Mouse (Mus musculus) myocyte (in vitro differentiated cells): ENCODE results near the gene Minar1.

Source experiments
- CEBPB ChIP-seq: IDR thresholded peaks from 2 replicates; pipeline ENCODE4 v1.6.1; 2011; ENCODE audit warnings: mild to moderate bottlenecking, moderate library complexity; ENCODE audit not compliant: poor library complexity, insufficient read depth, severe bottlenecking
- E2F4 ChIP-seq: IDR thresholded peaks from one replicate; pipeline ENCODE4 v1.6.1; 2011; ENCODE audit warnings: mild to moderate bottlenecking, control low read depth, moderate library complexity; ENCODE audit not compliant: insufficient read depth
- MAX ChIP-seq: IDR thresholded peaks from one replicate; pipeline ENCODE4 v1.6.1; 2011; ENCODE audit warnings: low read depth, mild to moderate bottlenecking, control low read depth
- POLR2A ChIP-seq: IDR thresholded peaks from one replicate; pipeline ENCODE4 v1.6.1; 2011; ENCODE audit warnings: low read depth, mild to moderate bottlenecking, control low read depth, moderate library complexity; ENCODE audit not compliant: insufficient read length
- SRF ChIP-seq: IDR thresholded peaks from one replicate; pipeline ENCODE4 v1.6.1; 2011; ENCODE audit warnings: low read depth; ENCODE audit not compliant: control insufficient read depth, insufficient read length
- TCF12 ChIP-seq: IDR thresholded peaks from one replicate; pipeline ENCODE4 v1.6.1; 2011; ENCODE audit warnings: mild to moderate bottlenecking, control low read depth; ENCODE audit not compliant: poor library complexity, insufficient read depth, severe bottlenecking
- TCF3 ChIP-seq: IDR thresholded peaks from one replicate; pipeline ENCODE4 v1.6.1; 2011; ENCODE audit warnings: low read depth, control low read depth; ENCODE audit not compliant: insufficient read length
- USF1 ChIP-seq: IDR thresholded peaks from one replicate; pipeline ENCODE4 v1.6.1; 2011; ENCODE audit warnings: low read depth, mild to moderate bottlenecking, control low read depth, moderate library complexity

DNA sequence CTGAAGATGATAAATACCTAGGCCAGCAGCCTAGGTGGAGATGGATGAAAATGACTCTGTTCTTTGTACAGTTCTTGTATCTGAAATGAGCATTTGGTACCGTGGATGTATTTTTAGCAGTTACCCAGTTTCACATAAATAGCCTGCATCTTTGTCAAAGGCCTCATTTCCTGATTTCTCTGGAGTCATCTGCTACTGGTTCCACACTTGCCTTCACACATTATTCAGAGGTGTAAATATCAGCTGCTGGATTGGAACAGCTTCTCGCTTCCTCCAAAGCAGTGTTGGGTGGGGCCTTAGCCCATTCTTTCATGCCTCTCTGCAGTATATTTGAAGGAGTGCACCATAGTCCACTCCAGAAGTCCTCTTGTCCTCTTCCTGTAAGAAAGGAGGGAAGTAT is 70.3 kb downstream of the Minar1 start:
- TF ChIP-seq POLR2A (no peak), USF1 (no peak), TCF12 (no peak), SRF (no peak), TCF3 (no peak), MAX (no peak), E2F4 (no peak), CEBPB (no peak)
